Mouse (Mus musculus) cortical plate, adult 2 months (tissue): ENCODE data around the gene Nisch.

Source experiments
- CTCF ChIP-seq: fragments of 200-500 bp; IDR thresholded peaks from 2 replicates; pipeline ENCODE4 v1.5.1; 2011; ENCODE audit warnings: mild to moderate bottlenecking, control low read depth, low read length; ENCODE audit not compliant: insufficient read depth; ENCODE audit errors: extremely low read depth
- POLR2A ChIP-seq: fragments of 200-500 bp; IDR thresholded peaks from 2 replicates; pipeline ENCODE4 v1.6.1; 2011; ENCODE audit warnings: mild to moderate bottlenecking, low read length, control low read depth; ENCODE audit not compliant: insufficient read depth; ENCODE audit errors: extremely low read depth

DNA sequence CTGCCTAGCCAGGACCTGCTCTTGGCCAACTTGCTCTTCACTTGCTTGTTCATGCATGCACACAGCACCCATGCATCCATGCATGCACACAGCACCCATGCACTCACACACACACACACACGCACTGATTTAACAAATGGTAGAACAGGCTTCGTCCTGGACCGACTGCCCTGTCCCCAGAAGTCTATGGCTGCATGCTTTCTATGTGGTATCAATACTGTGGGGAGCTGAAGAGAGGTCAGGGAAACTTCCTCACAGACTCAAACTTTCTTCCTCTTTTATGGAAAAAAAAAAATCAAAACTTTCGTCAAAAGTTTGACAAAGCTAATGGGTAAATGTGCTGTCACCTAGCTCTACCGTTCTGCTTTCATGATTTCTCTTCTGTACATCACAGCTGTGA lies 33.2 kb downstream of the Nisch start:
- TF ChIP-seq CTCF, result no peak
- TF ChIP-seq POLR2A, result no peak
